Mouse (Mus musculus) megakaryocyte, embryonic 14.5 days (primary cell): ENCODE measurements at regions not wholly inside any gene's neighbourhood (a gene's known extent, or its start where the extent isn't known, plus 50 kb on each side); places are given as distances from the start of the nearest gene placed in this dataset.
A peak's percentile ranks its signal among the peaks of the same experiment; 100 is the strongest.

Experiments
- H3K27me3 ChIP-seq: replicated peaks from 2 replicates; pipeline ENCODE3; 2012; ENCODE audit warnings: inconsistent platforms
- H3K36me3 ChIP-seq: replicated peaks from 2 replicates; pipeline ENCODE3; 2012; ENCODE audit warnings: low read length, inconsistent platforms, mixed read lengths
- H3K4me1 ChIP-seq: 2 replicates; pipeline ENCODE4 v1.6.1; 2012; ENCODE audit warnings: inconsistent platforms
- H3K4me3 ChIP-seq: replicated peaks from 2 replicates; pipeline ENCODE3; 2012; ENCODE audit warnings: moderate library complexity, mild to moderate bottlenecking, inconsistent platforms
- H3K9me3 ChIP-seq: 2 replicates; pipeline ENCODE4 v1.6.1; 2012; ENCODE audit warnings: inconsistent platforms
- FLI1 ChIP-seq: IDR thresholded peaks from 2 replicates; pipeline ENCODE4 v1.6.1; 2012; ENCODE audit warnings: low read length, inconsistent platforms, mixed read lengths
- GATA1 ChIP-seq: IDR thresholded peaks from 3 replicates; pipeline ENCODE4 v1.6.1; 2012; ENCODE audit warnings: mixed read lengths, low read length, inconsistent platforms, borderline replicate concordance

GRCm38 (mm10) chr1:189993706-189994105 is 71.5 kb upstream of the Smyd2 start:
- peaks cover 31% of the 10 kb centered on the region for H3K27me3 ChIP-seq
- TF ChIP-seq GATA1: no peak
- no peak for TF ChIP-seq FLI1
- H3K4me3 ChIP-seq: no peak overlapping the region
- H3K9me3 ChIP-seq: no peaks in the 10 kb centered on the region; the same call in 1 of the 2 replicates
- no peaks in the 10 kb centered on the region for H3K36me3 ChIP-seq
- no peaks in the 10 kb centered on the region for H3K4me1 ChIP-seq

- no peak for TF ChIP-seq FLI1
- no peaks in the 10 kb centered on the region; the same call in 1 of the 2 replicates for H3K9me3 ChIP-seq
- no peaks in the 10 kb centered on the region for H3K4me1 ChIP-seq
- H3K27me3 ChIP-seq: peaks cover 35% of the 10 kb centered on the region
- no peak overlapping the region for H3K4me3 ChIP-seq
- H3K36me3 ChIP-seq: no peaks in the 10 kb centered on the region
These were observed 71.1 kb upstream of the Smyd2 start for GRCm38 (mm10) chr1:189993221-189993620.

DNA sequence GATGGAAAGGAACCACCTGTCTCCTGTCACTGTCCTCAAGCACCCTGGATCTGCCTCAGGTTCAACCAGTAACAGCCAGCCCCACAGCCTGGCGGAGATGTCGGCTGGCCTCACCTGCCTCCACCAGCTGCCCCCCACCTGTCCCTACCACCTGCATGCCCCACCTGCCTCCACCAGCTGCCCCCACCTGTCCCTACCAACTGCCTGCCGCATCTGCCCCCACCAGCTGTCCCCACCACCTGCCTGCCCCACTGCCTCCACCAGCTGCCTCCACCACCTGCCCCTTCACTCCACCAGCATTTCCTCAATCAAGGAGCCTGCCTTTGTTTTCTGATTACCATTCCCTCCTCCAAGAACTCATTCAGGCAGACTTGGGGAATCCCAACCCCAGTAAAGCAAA is 68.9 kb upstream of the Smyd2 start:
- Histone ChIP-seq H3K27me3 (peaks cover 40% of the 10 kb centered on the region), H3K9me3 (no peaks in the 10 kb centered on the region), H3K4me3 (no peak overlapping the region), H3K4me1 (no peaks in the 10 kb centered on the region), H3K36me3 (no peaks in the 10 kb centered on the region)
- no peak for TF ChIP-seq GATA1
- TF ChIP-seq FLI1: no peak

GRCm38 (mm10) chr1:189990046-189990622 is 68.0 kb upstream of the Smyd2 start:
- no peak for TF ChIP-seq GATA1
- no peak for TF ChIP-seq FLI1
- no peaks in the 10 kb centered on the region for H3K9me3 ChIP-seq
- no peaks in the 10 kb centered on the region for H3K4me1 ChIP-seq
- H3K36me3 ChIP-seq: no peaks in the 10 kb centered on the region
- peaks cover 40% of the 10 kb centered on the region for H3K27me3 ChIP-seq
- H3K4me3 ChIP-seq: no peak overlapping the region

GRCm38 (mm10) chr1:189989376-189989775 is 67.2 kb upstream of the Smyd2 start:
- Histone ChIP-seq H3K9me3 (no peaks in the 10 kb centered on the region), H3K4me1 (no peaks in the 10 kb centered on the region), H3K36me3 (no peaks in the 10 kb centered on the region), H3K27me3 (peaks cover 40% of the 10 kb centered on the region), H3K4me3 (no peak overlapping the region)
- TF ChIP-seq GATA1 (no peak), FLI1 (no peak)

DNA sequence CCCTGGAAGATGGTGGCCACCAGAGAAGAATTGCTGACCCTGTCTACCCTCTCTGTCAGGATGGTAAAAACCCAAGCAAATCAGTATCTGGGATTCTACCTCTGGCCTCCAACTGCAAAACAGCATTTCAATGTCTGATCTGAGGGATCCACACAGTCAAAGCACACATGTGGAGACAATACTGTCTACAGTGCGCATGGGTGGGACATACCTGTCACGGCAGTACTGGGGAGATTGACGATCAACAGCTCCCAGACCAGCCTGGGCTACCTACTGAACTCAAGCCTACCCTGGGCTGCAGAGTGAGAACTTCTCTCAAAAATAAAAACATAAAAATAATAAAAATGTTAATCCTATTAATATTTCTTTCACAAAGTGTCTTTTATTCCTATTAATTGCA is 66.7 kb upstream of the Smyd2 start:
- Histone ChIP-seq H3K27me3 (peaks cover 40% of the 10 kb centered on the region), H3K4me3 (no peak overlapping the region), H3K9me3 (no peaks in the 10 kb centered on the region), H3K36me3 (no peaks in the 10 kb centered on the region), H3K4me1 (no peaks in the 10 kb centered on the region)
- TF ChIP-seq FLI1: no peak
- TF ChIP-seq GATA1: no peak

DNA sequence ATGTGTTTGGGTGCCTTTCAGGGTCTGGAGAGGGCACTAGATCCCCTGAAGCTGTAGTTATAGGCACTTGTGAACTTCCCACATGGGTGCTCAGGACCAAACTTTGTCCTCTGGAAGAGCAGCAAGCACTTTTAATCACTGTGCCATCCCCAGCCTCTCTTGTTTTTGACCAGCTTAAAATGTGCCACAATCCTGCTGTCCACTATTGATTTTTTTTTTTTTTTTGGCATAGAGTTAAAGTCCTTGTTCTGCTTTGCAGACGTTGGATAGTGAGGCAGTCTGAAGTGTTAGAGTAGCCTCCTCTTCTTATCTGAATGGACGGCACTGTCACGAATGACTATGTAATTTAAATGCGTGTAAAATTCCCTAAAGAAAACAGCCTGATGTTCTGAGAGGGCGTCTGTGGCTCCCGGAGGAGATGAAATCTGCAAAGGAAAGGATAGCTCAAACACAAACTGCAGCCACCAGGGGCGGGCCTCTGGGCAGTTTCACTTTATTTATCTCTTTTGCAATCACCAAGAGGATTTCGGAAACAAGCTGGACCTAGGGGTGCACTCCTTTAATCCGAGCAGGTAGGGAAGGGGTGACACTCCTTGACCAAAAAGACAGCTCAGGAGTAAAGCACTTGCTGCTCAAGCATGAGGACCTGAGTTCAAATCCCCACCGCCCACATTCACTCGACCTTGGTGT is 63.5 kb upstream of the Smyd2 start:
- H3K4me1 ChIP-seq: no peaks in the 10 kb centered on the region
- no peaks in the 10 kb centered on the region for H3K36me3 ChIP-seq
- H3K27me3 ChIP-seq: peaks cover 25% of the 10 kb centered on the region
- no peak overlapping the region for H3K4me3 ChIP-seq
- TF ChIP-seq FLI1: no peak
- no peak for TF ChIP-seq GATA1
- H3K9me3 ChIP-seq: no peaks in the 10 kb centered on the region

- TF ChIP-seq GATA1 (no peak), FLI1 (no peak)
- Histone ChIP-seq H3K27me3 (peaks cover 22% of the 10 kb centered on the region), H3K4me3 (no peak overlapping the region), H3K9me3 (no peaks in the 10 kb centered on the region), H3K4me1 (no peaks in the 10 kb centered on the region), H3K36me3 (no peaks in the 10 kb centered on the region)
These were observed 56.1 kb upstream of the Smyd2 start for GRCm38 (mm10) chr1:189978244-189978643.

- TF ChIP-seq GATA1 (no peak), FLI1 (no peak)
- H3K4me1 ChIP-seq: peaks cover 5% of the 10 kb centered on the region
- H3K27me3 ChIP-seq: peaks cover 21% of the 10 kb centered on the region
- no peaks in the 10 kb centered on the region for H3K9me3 ChIP-seq
- H3K36me3 ChIP-seq: no peaks in the 10 kb centered on the region
- H3K4me3 ChIP-seq: no peak overlapping the region
These were observed 53.5 kb upstream of the Smyd2 start for GRCm38 (mm10) chr1:189975660-189976059.

DNA sequence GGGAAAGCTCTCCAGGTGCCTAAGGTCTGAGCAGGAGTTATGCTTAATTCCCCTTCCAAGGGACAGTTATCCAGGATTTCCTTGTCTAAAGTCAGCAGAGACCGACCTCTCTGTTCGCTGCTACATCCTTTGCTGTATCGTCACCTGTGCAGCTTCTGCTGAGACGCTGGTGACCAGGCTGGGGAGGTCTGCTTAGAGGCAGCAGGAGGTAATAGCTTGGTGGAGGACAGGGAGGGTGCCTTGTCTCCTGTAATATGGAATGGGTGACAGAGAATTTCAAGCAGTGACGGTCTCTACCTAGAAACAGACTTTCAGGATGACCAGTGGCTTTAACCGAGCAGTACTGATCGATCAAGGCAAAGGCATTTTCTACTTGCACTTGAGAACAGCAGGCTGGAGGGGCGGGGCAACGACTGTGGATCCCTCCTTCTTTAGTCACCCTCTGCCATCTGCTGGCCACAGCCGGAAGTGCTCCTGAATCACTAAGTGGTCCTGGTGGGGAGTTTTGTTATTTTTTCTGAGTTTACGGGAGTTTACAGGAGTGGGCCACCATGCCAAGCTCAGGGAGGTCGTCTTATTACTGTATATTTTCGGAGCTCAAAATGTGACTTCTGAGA is 50.7 kb upstream of the Smyd2 start:
- H3K27me3 ChIP-seq: peaks cover 21% of the 10 kb centered on the region
- no peaks in the 10 kb centered on the region for H3K36me3 ChIP-seq
- H3K4me3 ChIP-seq: peak overlapping the region; percentile 70
- peaks cover 5% of the 10 kb centered on the region for H3K4me1 ChIP-seq
- no peaks in the 10 kb centered on the region for H3K9me3 ChIP-seq
- TF ChIP-seq GATA1 (no peak), FLI1 (no peak)
